Mouse (Mus musculus) erythroid progenitor cell, adult 5-6 weeks (primary cell): ENCODE measurements around the gene Rhobtb1. TPM values are rescaled to one million over a fixed set of nuclear protein-coding genes. Genes with fewer than 3 reads are reported as not detected.

Experiments
- ATAC-seq: replicated peaks from 2 replicates; pipeline ENCODE4 v1.8.0; 2016; ENCODE audit warnings: moderate number of reproducible peaks, mild to moderate bottlenecking, moderate TSS enrichment, inconsistent platforms; ENCODE audit not compliant: poor library complexity, low FRiP score, severe bottlenecking
- total RNA-seq, 2 experiments: library from RNA; stranded (forward) in 1 of 2; stranded (reverse) in 1 of 2; fragments of 150-400 nt in 1 of 2; fragments of 186-747, 209-891 nt in 1 of 2; gene quantifications; 2 replicates each; pipeline versions ENCODE4 v1.2.3 to v1.2.4; 2015 to 2017; ENCODE audit warnings: low replicate concordance in 2 of 2

The Rhobtb1 gene
- total RNA-seq (2015; ENCODE audit: low replicate concordance) (1.1 TPM in 1 of 2 replicates, not detected in the other), total RNA-seq (2017; ENCODE audit: low replicate concordance) (1.7 TPM in 1 of 2 replicates, not detected in the other)

GRCm38 (mm10) chr10:69151045-69151444 is at the start of gene Rhobtb1:
Gene Rhobtb1, plus strand, starts transcription at chr10:69151434.
- no peak for ATAC-seq

DNA sequence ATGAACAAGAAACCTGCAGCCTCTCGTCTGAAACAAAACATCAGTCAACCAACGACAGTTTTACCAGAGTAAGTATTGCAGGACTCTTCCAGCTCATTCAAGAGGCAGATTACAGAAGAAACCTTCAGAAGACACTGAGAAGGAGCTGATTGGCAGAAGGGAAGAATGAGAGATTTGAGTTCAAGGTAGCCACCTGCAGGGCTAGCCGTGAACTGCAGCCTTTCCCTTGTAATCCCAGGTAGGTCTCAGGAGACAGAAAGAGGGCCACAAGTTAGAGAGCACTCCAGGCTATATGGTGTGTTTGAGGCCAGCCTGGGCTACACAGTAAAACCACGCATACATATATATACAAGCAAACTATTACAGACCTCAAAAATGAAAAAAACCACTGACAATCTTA is 49.2 kb upstream of the Rhobtb1 start:
- no peak for ATAC-seq

GRCm38 (mm10) chr10:69104143-69104882 is 46.9 kb upstream of the Rhobtb1 start:
- ATAC-seq = no peak

DNA sequence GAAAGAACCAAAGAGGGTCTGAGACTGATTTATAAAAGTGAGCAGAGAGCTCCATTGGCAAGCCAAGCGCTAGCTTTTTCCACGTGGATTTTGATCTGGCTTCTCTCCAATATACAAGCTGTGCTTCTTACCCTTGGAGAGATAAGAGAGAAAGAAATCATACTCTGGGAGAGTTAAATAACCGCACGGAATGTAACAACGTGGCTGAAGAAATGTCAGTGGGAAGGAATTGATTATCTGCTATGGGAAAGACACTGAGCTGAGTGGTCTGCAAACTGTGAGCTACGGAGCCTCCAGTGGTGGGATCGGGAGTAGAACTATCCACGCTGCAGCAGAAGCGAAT is 46.4 kb upstream of the Rhobtb1 start:
- ATAC-seq = no peak

DNA sequence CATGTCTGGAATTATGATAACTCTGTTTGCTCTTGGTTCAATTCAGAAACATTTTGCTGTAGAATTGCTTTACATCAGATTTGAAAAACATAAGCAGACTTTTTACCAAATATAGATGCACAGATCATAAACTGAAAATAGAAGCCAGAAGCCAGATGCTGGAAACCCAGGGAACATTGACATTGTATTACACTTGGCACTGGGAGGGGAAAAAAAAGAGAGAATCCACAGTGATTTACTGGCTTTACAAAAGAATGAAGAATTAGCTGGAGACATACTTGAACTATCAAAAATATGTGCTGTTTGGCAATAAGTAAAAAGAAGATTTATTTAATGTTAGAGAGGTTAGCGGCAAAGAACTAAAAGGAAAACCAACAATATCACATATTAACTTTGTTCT is 44.4 kb upstream of the Rhobtb1 start:
- no peak for ATAC-seq

- 0 out of 2 replicates have a peak, but pooled peaks have one; percentile 39 for ATAC-seq
Measured at GRCm38 (mm10) chr10:69107253-69107652, 44.0 kb upstream of the Rhobtb1 start.

- no peak for ATAC-seq
Measured at GRCm38 (mm10) chr10:69114384-69114783, 36.9 kb upstream of the Rhobtb1 start.

GRCm38 (mm10) chr10:69117996-69118395 is 33.2 kb upstream of the Rhobtb1 start:
- no peak for ATAC-seq

GRCm38 (mm10) chr10:69118893-69119292 is 32.3 kb upstream of the Rhobtb1 start:
- no peak for ATAC-seq

GRCm38 (mm10) chr10:69119456-69119855 is 31.8 kb upstream of the Rhobtb1 start:
- no peak for ATAC-seq

DNA sequence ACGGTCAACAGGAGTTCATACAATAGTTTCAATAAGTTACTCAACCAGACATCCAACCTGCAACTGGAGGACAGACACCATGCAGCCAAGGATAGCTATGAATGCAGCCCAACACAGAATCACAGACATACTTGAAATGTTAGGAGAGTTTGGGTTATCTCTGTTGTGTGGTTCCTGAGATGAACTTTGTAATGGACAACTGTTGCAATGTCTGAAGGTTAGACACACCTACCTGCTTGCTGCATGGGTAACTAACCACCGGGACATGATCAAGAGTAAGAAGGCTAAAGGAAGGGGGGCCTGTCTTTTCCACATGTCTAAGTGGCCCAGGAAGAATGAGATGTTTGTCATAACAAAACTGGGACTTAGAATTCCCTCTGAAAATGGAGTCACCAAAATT is 24.7 kb upstream of the Rhobtb1 start:
- no peak for ATAC-seq

DNA sequence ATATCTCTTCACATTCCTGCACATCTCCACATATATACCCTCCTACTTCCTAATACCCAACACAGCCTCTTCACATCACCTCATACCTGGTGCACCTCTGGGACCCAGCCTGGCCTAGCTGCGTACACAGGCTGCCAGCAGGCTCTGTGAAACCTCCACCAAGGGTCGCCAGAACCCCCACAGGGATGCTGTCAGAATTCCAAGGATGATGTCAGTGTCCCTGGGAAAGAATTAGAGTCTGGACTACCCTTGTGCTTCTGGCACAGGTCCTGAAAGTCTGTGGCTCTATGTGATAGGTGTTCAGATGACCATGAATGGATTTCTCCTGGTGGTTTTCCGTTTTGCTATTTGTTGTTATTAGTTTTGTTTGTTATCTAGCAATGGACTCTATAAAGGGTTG is 22.7 kb upstream of the Rhobtb1 start:
- no peak for ATAC-seq

- no peak for ATAC-seq
Measured at GRCm38 (mm10) chr10:69130613-69131012, 20.6 kb upstream of the Rhobtb1 start.

GRCm38 (mm10) chr10:69134356-69134755 is 16.9 kb upstream of the Rhobtb1 start:
- ATAC-seq = no peak

- no peak for ATAC-seq
Measured at GRCm38 (mm10) chr10:69136241-69136828, 14.9 kb upstream of the Rhobtb1 start.

GRCm38 (mm10) chr10:69149252-69149651 is 2.0 kb upstream of the Rhobtb1 start:
- ATAC-seq = no peak

DNA sequence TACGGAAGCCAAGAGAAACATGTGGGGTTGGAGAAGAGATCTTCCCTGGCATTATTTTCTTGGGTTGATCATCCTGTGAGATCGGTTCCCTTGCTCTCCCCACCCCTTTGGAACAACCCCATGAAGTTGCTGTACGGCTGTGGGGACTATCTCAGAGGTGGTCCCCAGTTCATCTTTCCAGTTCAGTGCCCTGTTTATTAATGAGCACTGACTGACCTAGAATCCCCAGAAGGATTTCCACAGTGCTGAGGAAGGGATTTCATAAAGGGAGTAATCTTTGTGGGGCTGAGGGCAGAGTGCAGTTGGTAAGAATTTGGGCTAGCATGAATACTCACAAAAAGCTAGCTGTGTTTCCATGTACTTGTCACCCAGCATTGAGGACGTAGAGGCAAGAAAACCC is 1.7 kb downstream of the Rhobtb1 start:
- no peak for ATAC-seq

- no peak for ATAC-seq
Measured at GRCm38 (mm10) chr10:69155428-69156175, 4.4 kb downstream of the Rhobtb1 start.

GRCm38 (mm10) chr10:69156462-69156861 is 5.2 kb downstream of the Rhobtb1 start:
- no peak for ATAC-seq

- no peak for ATAC-seq
Measured at GRCm38 (mm10) chr10:69157471-69157870, 6.2 kb downstream of the Rhobtb1 start.

DNA sequence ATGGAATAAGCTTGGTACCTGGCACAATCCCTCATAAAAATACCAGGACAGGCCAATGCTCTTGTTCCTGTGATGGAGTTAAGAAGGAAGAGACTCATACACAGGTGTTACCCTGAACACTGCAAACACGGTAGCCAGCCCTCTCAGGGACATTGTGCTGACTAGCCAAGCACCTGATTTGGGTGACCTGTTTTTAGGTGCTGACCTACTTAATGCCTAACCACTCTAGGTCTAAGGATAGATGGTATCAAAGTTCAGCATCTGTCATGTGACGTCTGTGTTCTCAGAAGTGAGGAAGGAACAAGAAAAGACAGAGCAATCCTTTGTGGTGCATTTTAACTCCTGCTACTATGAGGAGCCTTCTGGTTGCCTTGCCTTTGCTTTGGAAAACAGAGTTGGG is 9.6 kb downstream of the Rhobtb1 start:
- ATAC-seq = no peak
